Mouse (Mus musculus): Measurements from ENCODE around the gene Shroom3.

The Shroom3 gene

GRCm38 (mm10) chr5:92751488-92751887, 68.3 kb downstream of the Shroom3 start:
- no peak for DNase-seq (ENCODE audit: low spot score in 2 of 2)

GRCm38 (mm10) chr5:92755241-92755775, 72.1 kb downstream of the Shroom3 start:
- no peak for DNase-seq (ENCODE audit: low spot score in 2 of 2)

- no peak for DNase-seq (ENCODE audit: low spot score in 2 of 2)
Observed at GRCm38 (mm10) chr5:92759156-92759745, 76.0 kb downstream of the Shroom3 start.

- no peak for DNase-seq (ENCODE audit: low spot score in 2 of 2)
Observed at GRCm38 (mm10) chr5:92760542-92760941, 77.3 kb downstream of the Shroom3 start.

GRCm38 (mm10) chr5:92761615-92762353, 78.5 kb downstream of the Shroom3 start:
- no peak for DNase-seq (ENCODE audit: low spot score in 2 of 2)

- DNase-seq (ENCODE audit: low spot score in 2 of 2), result no peak
Observed at GRCm38 (mm10) chr5:92762425-92762824, 79.2 kb downstream of the Shroom3 start.

GRCm38 (mm10) chr5:92763546-92763952, 80.3 kb downstream of the Shroom3 start:
- no peak for DNase-seq (ENCODE audit: low spot score in 2 of 2)

- no peak for DNase-seq (ENCODE audit: low spot score in 2 of 2)
Observed at GRCm38 (mm10) chr5:92766301-92766700, 83.1 kb downstream of the Shroom3 start.

- no peak for DNase-seq (ENCODE audit: low spot score in 2 of 2)
Observed at GRCm38 (mm10) chr5:92767194-92767777, 84.1 kb downstream of the Shroom3 start.

- no peak for DNase-seq (ENCODE audit: low spot score in 2 of 2)
Observed at GRCm38 (mm10) chr5:92767857-92768291, 84.6 kb downstream of the Shroom3 start.

GRCm38 (mm10) chr5:92773821-92774220, 90.6 kb downstream of the Shroom3 start:
- no peak for DNase-seq (ENCODE audit: low spot score in 2 of 2)

GRCm38 (mm10) chr5:92774419-92774818, 91.2 kb downstream of the Shroom3 start:
- DNase-seq (ENCODE audit: low spot score in 2 of 2), result no peak

- no peak for DNase-seq (ENCODE audit: low spot score in 2 of 2)
Observed at GRCm38 (mm10) chr5:92774893-92775292, 91.7 kb downstream of the Shroom3 start.

GRCm38 (mm10) chr5:92778395-92778794, 95.2 kb downstream of the Shroom3 start:
- DNase-seq (ENCODE audit: low spot score in 2 of 2), result no peak

GRCm38 (mm10) chr5:92781082-92781481, 97.8 kb downstream of the Shroom3 start:
- DNase-seq (ENCODE audit: low spot score in 2 of 2), result no peak

GRCm38 (mm10) chr5:92784037-92784860, 101.0 kb downstream of the Shroom3 start:
- no peak for DNase-seq (ENCODE audit: low spot score in 2 of 2)

- no peak for DNase-seq (ENCODE audit: low spot score in 2 of 2)
Observed at GRCm38 (mm10) chr5:92785870-92786436, 102.7 kb downstream of the Shroom3 start.

GRCm38 (mm10) chr5:92788990-92789389, 105.8 kb downstream of the Shroom3 start:
- no peak for DNase-seq (ENCODE audit: low spot score in 2 of 2)

- DNase-seq (ENCODE audit: low spot score in 2 of 2), result no peak
Observed at GRCm38 (mm10) chr5:92796089-92796990, 113.1 kb downstream of the Shroom3 start.

- DNase-seq (ENCODE audit: low spot score in 2 of 2), result no peak
Observed at GRCm38 (mm10) chr5:92797981-92798380, 114.7 kb downstream of the Shroom3 start.
